Mouse (Mus musculus) G1E (cell line): ENCODE measurements at regions not wholly inside any gene's neighbourhood (a gene's known extent, or its start where the extent isn't known, plus 50 kb on each side); places are given as distances from the start of the nearest gene placed in this dataset.

Source experiments
- CTCF ChIP-seq: IDR thresholded peaks from 2 replicates; pipeline ENCODE4 v1.5.1; 2012; ENCODE audit warnings: low read depth, low read length, inconsistent platforms, mixed read lengths
- GATA1 ChIP-seq: IDR thresholded peaks from 2 replicates; pipeline ENCODE4 v1.6.1; 2012; ENCODE audit warnings: borderline replicate concordance, low read length, inconsistent platforms, mixed read lengths
- POLR2AphosphoS5 ChIP-seq: IDR thresholded peaks from 2 replicates; pipeline ENCODE4 v1.6.1; 2012; ENCODE audit warnings: low read depth, low read length, inconsistent platforms; ENCODE audit not compliant: insufficient replicate concordance
- TAL1 ChIP-seq: conservative IDR thresholded peaks from 2 replicates; pipeline ENCODE4 v1.6.1; 2012; ENCODE audit warnings: low read depth, low read length, inconsistent platforms, mixed read lengths

- no peak for TF ChIP-seq CTCF
- TF ChIP-seq GATA1: no peak
- no peak for TF ChIP-seq TAL1
- TF ChIP-seq POLR2AphosphoS5: no peak
Observed at GRCm38 (mm10) chr8:117991826-117992225, 190.1 kb upstream of the Mphosph6 start.
